Mouse (Mus musculus) CD4-positive, CD25-positive, alpha-beta regulatory T cell (primary cell): ENCODE measurements around the gene Platr17. TPM values are rescaled to one million over a fixed set of nuclear protein-coding genes. Genes with fewer than 3 reads are reported as not detected.

Experiments used
- polyA plus RNA-seq: library from polyadenylated mRNA; unstranded; fragments of 100-300 nt; shearing (Covaris generic); gene quantifications from one replicate; pipeline ENCODE4 v1.2.1, GENCODE M21; 2017

Platr17 gene
- polyA plus RNA-seq: 4.2 TPM

DNA sequence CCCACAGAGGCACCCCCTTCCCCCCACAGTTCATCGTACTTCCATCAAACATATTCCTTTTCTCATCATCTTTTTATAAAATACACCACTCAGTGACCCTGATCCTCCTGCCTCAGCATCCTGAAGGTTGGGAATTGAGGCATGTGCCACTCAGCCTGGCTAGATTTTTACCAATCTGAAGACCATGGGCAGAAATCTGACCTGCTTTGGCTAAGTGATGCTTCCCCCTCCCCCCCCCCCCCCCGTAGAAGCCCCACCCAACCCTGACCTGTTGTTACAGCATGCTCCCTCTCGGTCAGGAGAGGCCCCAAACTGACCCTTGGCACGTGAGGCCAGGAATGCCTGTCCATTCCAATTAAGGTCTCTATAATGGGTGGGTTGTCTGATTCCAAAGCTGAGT, at the start of gene Platr17:
Gene Platr17 (plus strand): TSS at position 301 of the 400 bp plus-strand sequence.

GRCm38 (mm10) chr17:33873537-33873936, 31.4 kb upstream of the Platr17 start, which contains the start of gene Gm7029:
Gm7029 (plus strand) TSS chr17:33873837.

GRCm38 (mm10) chr17:33890533-33891059, 14.3 kb upstream of the Platr17 start, which contains the start of gene Kifc1:
Kifc1 (minus strand) TSS chr17:33890661.

DNA sequence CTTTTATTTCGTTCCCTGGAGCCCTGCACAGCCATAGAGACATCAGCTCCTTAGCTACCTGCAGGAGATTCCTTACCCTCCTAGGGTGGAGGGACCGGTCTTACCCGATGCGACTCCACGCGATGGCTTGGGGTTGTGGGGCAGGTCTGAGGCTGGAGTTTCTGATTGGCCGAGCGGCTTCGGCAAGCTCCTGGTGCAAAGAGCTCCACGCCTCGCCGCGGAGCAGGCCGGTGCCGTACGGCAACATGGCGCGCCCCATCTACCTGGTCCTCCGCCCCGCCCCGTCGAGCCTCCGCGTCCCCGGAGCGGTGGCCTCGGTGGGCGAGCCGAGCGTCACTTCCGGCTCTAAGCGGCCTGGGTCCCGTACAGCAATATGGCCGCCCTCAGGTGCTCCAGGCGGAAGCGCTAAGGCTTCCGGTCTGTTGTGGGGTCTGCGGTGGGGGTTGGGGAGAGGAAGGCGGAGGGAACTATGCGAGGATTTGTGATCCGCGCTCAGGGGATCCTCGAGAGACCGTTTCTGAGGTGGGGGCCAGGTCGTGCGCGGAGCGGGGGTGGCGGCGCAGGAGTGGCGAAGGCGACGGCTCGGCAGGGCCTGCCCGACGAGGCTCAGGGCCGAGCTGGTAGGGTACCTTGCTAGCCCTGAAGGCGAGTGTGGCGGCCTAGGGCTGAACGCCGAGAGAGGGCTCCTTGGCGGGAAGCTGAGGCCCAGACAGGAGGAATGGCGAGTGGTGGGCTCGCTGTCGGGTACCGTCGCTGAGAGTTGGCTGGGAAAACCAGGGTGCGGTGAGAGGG, 4.3 kb downstream of the Platr17 start, which contains the start of gene Daxx:
Gene Daxx (plus strand): TSS at position 338 of the 792 bp plus-strand sequence.

DNA sequence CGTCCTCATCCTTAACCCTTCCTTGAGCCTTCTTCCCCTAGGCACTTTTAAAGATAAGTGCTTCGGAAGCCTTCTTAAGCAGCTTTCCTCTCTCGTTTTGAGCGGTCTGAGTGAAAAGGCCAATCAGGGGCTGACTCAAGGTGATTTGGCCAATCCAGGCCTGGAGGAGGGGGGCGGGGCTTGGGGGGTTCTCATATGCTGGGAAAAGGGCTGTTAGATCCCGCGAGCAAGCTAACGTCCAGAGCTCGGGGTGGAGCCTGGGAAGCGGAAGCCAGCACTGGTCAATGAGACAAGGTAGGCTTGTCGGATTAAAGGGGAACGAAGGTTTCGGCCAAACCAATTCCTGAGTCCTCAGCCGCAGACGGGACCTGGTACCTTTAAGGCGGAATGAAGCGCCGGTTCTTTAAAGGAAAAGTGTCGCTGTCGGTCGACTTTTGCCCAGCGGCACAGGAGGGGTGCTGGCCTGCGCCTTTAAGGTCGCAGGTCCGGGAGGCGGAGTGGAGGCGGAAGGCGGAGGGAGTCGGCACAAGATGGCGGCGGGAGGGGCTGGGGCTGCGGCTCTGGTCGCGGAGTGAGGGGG, 10.8 kb downstream of the Platr17 start, which contains the start of the genes Tapbp and Zbtb22:
Gene Tapbp (plus strand): TSS at position 229 of the 580 bp plus-strand sequence.
Gene Zbtb22 (plus strand): TSS at position 234 of the 580 bp plus-strand sequence.

GRCm38 (mm10) chr17:33929371-33930279, 24.7 kb downstream of the Platr17 start, which contains the start of gene Rgl2:
Rgl2 (plus strand) TSS chr17:33929543.

DNA sequence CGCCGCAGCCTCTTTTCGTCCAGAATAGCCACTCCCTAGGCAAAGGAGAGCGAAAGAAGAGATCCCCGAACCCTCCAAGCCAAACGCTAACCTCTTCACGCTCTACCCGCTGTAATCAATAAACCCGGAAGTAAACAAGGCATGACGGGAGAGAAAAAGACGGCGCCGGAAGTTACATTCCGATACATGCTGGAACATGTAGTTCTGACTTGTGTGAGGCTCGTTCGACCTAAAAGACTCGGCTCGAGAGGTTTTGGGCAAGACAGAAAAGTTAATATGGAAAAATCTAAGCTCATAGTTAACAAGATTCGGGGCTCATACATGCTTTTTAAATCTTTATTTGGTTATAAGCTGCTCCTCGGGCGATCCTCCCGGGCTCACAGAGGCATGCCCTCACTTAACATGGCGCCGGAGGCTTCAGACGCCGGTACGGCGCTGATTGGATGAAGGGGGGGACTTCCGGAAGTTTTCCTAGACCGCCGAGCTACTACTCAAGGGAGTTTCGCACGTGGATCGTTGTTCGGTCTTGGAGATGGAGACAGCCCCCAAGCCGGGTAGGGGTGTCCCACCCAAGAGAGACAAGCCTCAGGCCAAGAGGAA, 35.4 kb downstream of the Platr17 start, which contains the start of the genes Pfdn6 and Wdr46:
Gene Pfdn6 (minus strand): TSS at position 138 of the 600 bp plus-strand sequence.
Gene Wdr46 (plus strand): TSS at position 455 of the 600 bp plus-strand sequence.

DNA sequence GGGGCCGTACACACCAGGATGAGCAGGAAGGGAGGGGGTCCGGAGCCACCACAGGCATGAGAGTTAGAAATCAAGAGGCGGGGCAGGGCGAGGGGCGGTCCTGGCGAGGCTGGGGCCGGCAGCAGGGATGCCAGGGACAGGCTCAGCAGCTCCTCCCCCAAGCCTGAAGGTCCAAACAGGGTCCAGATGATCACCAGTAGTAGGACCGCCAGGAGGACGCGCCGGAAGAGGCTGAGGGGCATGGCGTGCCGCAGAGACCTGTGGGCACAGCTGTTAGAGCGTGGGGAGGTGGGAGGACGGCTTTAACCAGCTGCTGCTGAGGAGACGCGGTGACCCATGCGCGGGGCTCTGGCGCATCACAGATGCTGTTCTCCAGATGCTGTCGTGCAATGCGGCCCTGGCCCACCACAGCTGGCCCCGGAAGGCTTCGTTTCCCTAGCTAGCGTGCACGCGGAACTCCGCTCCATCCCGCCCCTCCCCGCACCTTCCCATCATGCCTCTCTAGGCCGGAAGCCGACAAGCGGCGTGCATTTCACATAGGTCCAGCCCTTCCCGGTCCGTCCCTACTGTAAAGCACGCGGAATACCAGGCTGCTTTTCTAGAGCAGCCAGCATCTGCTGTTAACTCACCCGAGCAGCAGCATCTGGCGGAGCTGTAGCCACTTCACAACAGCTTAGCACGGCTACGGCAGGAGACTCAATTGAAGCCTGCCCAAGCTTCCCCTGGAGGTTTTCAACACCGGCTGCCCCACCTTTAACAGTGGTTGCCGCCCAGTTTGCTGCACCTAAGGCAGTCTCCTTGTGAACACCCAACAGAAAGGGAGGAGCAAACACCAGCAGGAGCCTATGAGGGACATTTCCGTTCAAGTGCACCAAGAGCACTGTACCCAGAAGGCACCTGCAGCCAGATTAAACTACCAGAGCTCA, 46.3 kb downstream of the Platr17 start, which contains the start of gene B3galt4:
Gene B3galt4 (minus strand): TSS at position 468 of the 926 bp plus-strand sequence.

DNA sequence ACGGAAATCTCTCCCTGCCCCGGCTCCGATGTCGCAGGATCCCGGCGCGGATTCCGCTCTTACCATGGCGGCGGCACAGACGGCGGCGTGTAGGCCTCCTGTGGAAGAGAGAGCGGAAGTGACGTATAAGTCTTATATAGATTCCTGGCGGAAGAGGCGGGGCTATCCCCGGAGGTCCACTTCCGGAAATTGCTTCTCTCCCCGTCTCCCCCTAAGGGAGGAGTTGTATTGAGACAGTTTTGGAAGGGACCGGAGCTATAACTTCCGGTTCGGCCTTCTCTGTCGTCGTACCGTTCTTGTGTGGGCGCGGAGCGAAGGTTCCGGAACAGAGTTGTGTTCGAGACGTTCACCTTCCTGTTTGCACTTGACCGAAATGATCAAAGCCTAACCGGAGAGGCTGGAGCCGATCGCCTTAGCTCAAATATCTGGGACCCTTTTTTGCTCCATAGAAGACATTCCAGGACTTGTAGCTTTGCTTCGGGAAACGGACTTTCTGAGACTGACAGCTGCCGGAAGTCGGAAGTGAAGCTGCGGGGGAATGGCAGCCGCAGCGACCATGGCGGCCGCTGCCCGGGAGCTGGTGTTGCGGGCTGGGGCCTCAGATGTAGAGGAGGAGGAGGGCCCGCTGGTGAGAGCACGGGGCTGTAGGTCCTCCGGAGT, 50.8 kb downstream of the Platr17 start, which contains the start of the genes Vps52 and Rps18:
Gene Vps52 (plus strand): TSS at position 258 of the 660 bp plus-strand sequence.
Gene Rps18 (minus strand): TSS at position 447 of the 660 bp plus-strand sequence.

Other genes starting within 250 kb of the Platr17 start
- gene Hnrnpm, start 218.3 kb upstream of the Platr17 start, polyA plus RNA-seq: 381 TPM
- gene March2, start 186.5 kb upstream of the Platr17 start, polyA plus RNA-seq: 122 TPM
- gene Rab11b, start 144.6 kb upstream of the Platr17 start, polyA plus RNA-seq: 284 TPM
- 4.3 TPM for gene Angptl4, start 123.3 kb upstream of the Platr17 start, polyA plus RNA-seq
- gene Kank3, start 94.6 kb upstream of the Platr17 start, polyA plus RNA-seq: 8.6 TPM
- 904 TPM for gene Rps28, start 80.6 kb upstream of the Platr17 start, polyA plus RNA-seq
- gene Ndufa7, start 80.6 kb upstream of the Platr17 start, polyA plus RNA-seq: 318 TPM
- gene Cd320, start 62.0 kb upstream of the Platr17 start, polyA plus RNA-seq: 19.6 TPM
- not detected for gene Gm7029, start 31.3 kb upstream of the Platr17 start, polyA plus RNA-seq
- 9.8 TPM for gene Kifc1, start 14.5 kb upstream of the Platr17 start, polyA plus RNA-seq
- 123 TPM for gene Daxx, start 4.3 kb downstream of the Platr17 start, polyA plus RNA-seq
- gene Tapbp, start 10.8 kb downstream of the Platr17 start, polyA plus RNA-seq: 644 TPM
- gene Zbtb22, start 10.8 kb downstream of the Platr17 start, polyA plus RNA-seq: 22.0 TPM
- 184 TPM for gene Rgl2, start 24.4 kb downstream of the Platr17 start, polyA plus RNA-seq
- 142 TPM for gene Pfdn6, start 35.2 kb downstream of the Platr17 start, polyA plus RNA-seq
- 72.1 TPM for gene Wdr46, start 35.5 kb downstream of the Platr17 start, polyA plus RNA-seq
- gene B3galt4, start 46.4 kb downstream of the Platr17 start, polyA plus RNA-seq: 34.4 TPM
- 76.7 TPM for gene Vps52, start 50.7 kb downstream of the Platr17 start, polyA plus RNA-seq
- 2,208 TPM for gene Rps18, start 50.9 kb downstream of the Platr17 start, polyA plus RNA-seq
- 11,991 TPM for gene H2-K1, start 95.2 kb downstream of the Platr17 start, polyA plus RNA-seq
- gene Ring1, start 119.5 kb downstream of the Platr17 start, polyA plus RNA-seq: 35.8 TPM
- 310 TPM for gene H2-Ke6, start 122.9 kb downstream of the Platr17 start, polyA plus RNA-seq
- 128 TPM for gene Slc39a7, start 126.5 kb downstream of the Platr17 start, polyA plus RNA-seq
- gene Rxrb, start 126.7 kb downstream of the Platr17 start, polyA plus RNA-seq: 72.5 TPM
- 3.9 TPM for gene Col11a2, start 134.3 kb downstream of the Platr17 start, polyA plus RNA-seq
- gene H2-Oa, start 187.2 kb downstream of the Platr17 start, polyA plus RNA-seq: 27.0 TPM
- gene H2-DMa, start 214.4 kb downstream of the Platr17 start, polyA plus RNA-seq: 96.3 TPM
- gene Brd2, start 217.5 kb downstream of the Platr17 start, polyA plus RNA-seq: 212 TPM
- gene H2-DMb2, start 238.2 kb downstream of the Platr17 start, polyA plus RNA-seq: 4.9 TPM
- gene H2-DMb1, start 247.9 kb downstream of the Platr17 start, polyA plus RNA-seq: 2.7 TPM